In genomic region chr13:36117143-36118014, GRCm38 (mm10) we compare ENCODE assay signal across 8 mouse cellular contexts. TPM values are rescaled to one million over a fixed set of nuclear protein-coding genes. Genes with fewer than 3 reads are reported as not detected.
DNase-seq lines count a peak whose midpoint lies in the region; ATAC-seq and TF ChIP-seq lines count a peak whose summit lies in the region.

Gene Fars2, plus strand, starts transcription at chr13:36117412.
Gene Lyrm4, minus strand, starts transcription at chr13:36117526.

- H3K27me3 ChIP-seq in MEL (ENCODE audit: control insufficient read depth in 1 of 2, insufficient read depth in 2 of 2, low read length in 2 of 2), result no peaks in the 10 kb centered on the region
- H3K27me3 ChIP-seq in cerebellum, adult 2 months (ENCODE audit: control insufficient read depth, insufficient read depth, low read length), result no peaks in the 10 kb centered on the region
- H3K27me3 ChIP-seq in forebrain, postnatal 0 days (ENCODE audit: insufficient read depth, low read length), result no peaks in the 10 kb centered on the region
- H3K27me3 ChIP-seq in lung, embryonic 15.5 days, result no peaks in the 10 kb centered on the region

- WGBS in cerebellum, adult 2 months, result under 1% methylated on average over 75 of the region's 75 CpGs
- WGBS in forebrain, postnatal 0 days, result 1% methylated on average over 73 of the region's 75 CpGs
- under 1% methylated on average over 69 of the region's 75 CpGs for WGBS in lung, embryonic 15.5 days

- TF ChIP-seq EP300 in MEL (IDR thresholded peaks at IDR 0.05; ENCODE audit: low read depth in 1 of 2, low read length in 2 of 2), result no peak

- peaks cover 9 to 20% of the 10 kb centered on the region in 2 experiments for H3K4me1 ChIP-seq in MEL (ENCODE audit: control insufficient read depth in 1 of 2, insufficient read depth in 2 of 2, low read length in 2 of 2)
- H3K4me1 ChIP-seq in cerebellum, adult 2 months (ENCODE audit: control insufficient read depth, insufficient read depth, low read length), result no peaks in the 10 kb centered on the region
- H3K4me1 ChIP-seq in forebrain, postnatal 0 days (ENCODE audit: insufficient read depth), result no peaks in the 10 kb centered on the region
- H3K4me1 ChIP-seq in lung, embryonic 15.5 days, result peaks cover 12% of the 10 kb centered on the region; the same call in 1 of the 2 replicates

- no peak for TF ChIP-seq RAD21 in MEL (IDR thresholded peaks at IDR 0.05; ENCODE audit: low read depth, low read length)

- H3K9me3 ChIP-seq in MEL (replicated peaks; ENCODE audit: insufficient read depth, low read length), result no peaks in the 10 kb centered on the region
- H3K9me3 ChIP-seq in forebrain, postnatal 0 days (ENCODE audit: low read length), result no peaks in the 10 kb centered on the region
- H3K9me3 ChIP-seq in lung, embryonic 15.5 days, result no peaks in the 10 kb centered on the region

- peak within 1 kb of the TSS; percentile 86 to 91 for H3K4me3 ChIP-seq in MEL (ENCODE audit: control insufficient read depth in 1 of 2, insufficient read depth in 1 of 2, low read depth in 2 of 2, low read length in 2 of 2)
- H3K4me3 ChIP-seq in cerebellum, adult 2 months (replicated peaks; ENCODE audit: insufficient read depth, low read depth, low read length), result peak within 1 kb of the TSS; percentile 93
- H3K4me3 ChIP-seq in forebrain, postnatal 0 days (ENCODE audit: low read depth, low read length), result peak within 1 kb of the TSS; percentile 66
- peak within 1 kb of the TSS; percentile 73 for H3K4me3 ChIP-seq in lung, embryonic 15.5 days

- peaks cover 15% of the 10 kb centered on the region for H3K79me2 ChIP-seq in MEL (ENCODE audit: control insufficient read depth, insufficient read depth, low read length, poor library complexity)

- peak; percentile 99 for ATAC-seq in forebrain, postnatal 0 days
- ATAC-seq in lung, embryonic 15.5 days (ENCODE audit: borderline replicate concordance, extremely low read depth, low FRiP score, low TSS enrichment), result peak; percentile 99

- peaks cover 0 to 30% of the 10 kb centered on the region in 2 experiments; a peak in 2 of 4 replicates for H3K36me3 ChIP-seq in MEL (ENCODE audit: control insufficient read depth in 1 of 2, insufficient read depth in 2 of 2, low read length in 2 of 2)
- H3K36me3 ChIP-seq in forebrain, postnatal 0 days (ENCODE audit: insufficient read depth), result no peaks in the 10 kb centered on the region
- no peaks in the 10 kb centered on the region for H3K36me3 ChIP-seq in lung, embryonic 15.5 days

- peak within 1 kb of the TSS; percentile 96 for H3K4me2 ChIP-seq in forebrain, postnatal 0 days (ENCODE audit: low read depth)
- peak within 1 kb of the TSS; percentile 86 for H3K4me2 ChIP-seq in lung, embryonic 15.5 days

- no peak; a peak in 1 of 6 replicates for TF ChIP-seq CTCF in MEL (IDR thresholded peaks at IDR 0.05 in 2 of 3, conservative IDR thresholded peaks at IDR 0.05 in 1 of 3; ENCODE audit: control insufficient read depth in 1 of 3, insufficient read depth in 1 of 3, low read depth in 2 of 3, low read length in 3 of 3, poor library complexity in 1 of 3, severe bottlenecking in 1 of 3)
- no peak for TF ChIP-seq CTCF in cerebellum, adult 2 months (IDR thresholded peaks at IDR 0.05; ENCODE audit: borderline replicate concordance, insufficient read depth, low read depth, low read length)
- TF ChIP-seq CTCF in forebrain, postnatal 0 days (IDR thresholded peaks at IDR 0.05; ENCODE audit: low read depth), result peak; percentile 49

- peak; percentile 64 to 67 for TF ChIP-seq POLR2A in MEL (IDR thresholded peaks at IDR 0.05; ENCODE audit: control insufficient read depth in 1 of 2, insufficient read depth in 1 of 2, low read depth in 1 of 2, low read length in 2 of 2, poor library complexity in 1 of 2)
- 0 out of 2 replicates have a peak, but pooled peaks have one; percentile 50 for TF ChIP-seq POLR2A in cerebellum, adult 2 months (IDR thresholded peaks at IDR 0.05; ENCODE audit: borderline replicate concordance, insufficient read depth, low read length)

- peak; percentile 95 for DNase-seq in MEL (ENCODE audit: low read depth, low spot score)
- peak; percentile 95 to 98 for DNase-seq in cerebellum, adult 2 months
- peak; percentile 97 for DNase-seq in forebrain, postnatal 0 days
- DNase-seq in heart, postnatal 4 days, result peak; percentile 97
- peak; percentile 91 to 96 for DNase-seq in layer of hippocampus, adult 8-10 months (ENCODE audit: low spot score in 2 of 2)
- DNase-seq in ovary, adult 18-20 months (ENCODE audit: low spot score), result peak; percentile 95
- peak; percentile 96 for DNase-seq in thymus, postnatal 0 days (ENCODE audit: low spot score)

- peak within 1 kb of the TSS; percentile 94 for H3K27ac ChIP-seq in MEL (ENCODE audit: control insufficient read depth, low read depth, low read length)
- peak within 1 kb of the TSS; percentile 89 for H3K27ac ChIP-seq in cerebellum, adult 2 months (ENCODE audit: insufficient read depth, low read length)
- peak within 1 kb of the TSS; percentile 95 for H3K27ac ChIP-seq in forebrain, postnatal 0 days (ENCODE audit: low read depth, low read length)
- H3K27ac ChIP-seq in lung, embryonic 15.5 days, result peak within 1 kb of the TSS; percentile 96

- peak within 1 kb of the TSS; percentile 87 for H3K9ac ChIP-seq in MEL (ENCODE audit: control insufficient read depth, low read depth, low read length, poor library complexity, severe bottlenecking)
- peak within 1 kb of the TSS; percentile 59 for H3K9ac ChIP-seq in forebrain, postnatal 0 days
- peak within 1 kb of the TSS; percentile 60 for H3K9ac ChIP-seq in lung, embryonic 15.5 days

TF ChIP-seq in MEL, 35 proteins besides CTCF, POLR2A, EP300 and RAD21:
- TF ChIP-seq CHD2 (IDR thresholded peaks at IDR 0.05; ENCODE audit: low read length) (0 out of 2 replicates have a peak, but pooled peaks have one; percentile 26), GABPA (IDR thresholded peaks at IDR 0.05; ENCODE audit: low read depth, low read length) (no peak), HCFC1 (IDR thresholded peaks at IDR 0.05; ENCODE audit: low read depth, low read length) (peak; percentile 87), TCF12 (IDR thresholded peaks at IDR 0.05; ENCODE audit: low read depth, low read length) (peak; percentile 64), ETS1 (IDR thresholded peaks at IDR 0.05; ENCODE audit: low read depth, low read length) (peak; percentile 37; the same call in 1 of the 2 replicates), MAZ (IDR thresholded peaks at IDR 0.05; ENCODE audit: low read depth, low read length) (no peak), MYC (IDR thresholded peaks at IDR 0.05; ENCODE audit: low read depth, low read length) (peak; percentile 54; the same call in 1 of the 2 replicates), ZNF384 (IDR thresholded peaks at IDR 0.05; ENCODE audit: low read depth, low read length) (peak; percentile 96), MAX (IDR thresholded peaks at IDR 0.05; ENCODE audit: low read length) (peak; percentile 100), E2F4 (IDR thresholded peaks at IDR 0.05; ENCODE audit: borderline replicate concordance, low read depth, low read length) (no peak), ELF1 (IDR thresholded peaks at IDR 0.05; ENCODE audit: low read depth, low read length) (peak; percentile 62), NELFE (IDR thresholded peaks at IDR 0.05; ENCODE audit: low read depth, low read length) (peak; percentile 55), ZMIZ1 (IDR thresholded peaks at IDR 0.05; ENCODE audit: low read depth, low read length) (no peak), SIN3A (IDR thresholded peaks at IDR 0.05; ENCODE audit: low read length) (peak; percentile 85), JUND (IDR thresholded peaks at IDR 0.05; ENCODE audit: low read depth, low read length) (no peak), TBP (IDR thresholded peaks at IDR 0.05; ENCODE audit: low read depth, low read length) (peak; percentile 64), MXI1 (IDR thresholded peaks at IDR 0.05; ENCODE audit: low read depth, low read length) (peak; percentile 89)

RNA-seq across cellular contexts. Expression of gene Fars2, which starts in this region (rescaled TPM):
- 29.4 and 32.6 TPM in 2 replicates for total RNA-seq in MEL (2012; rRNA removed)
- 10 to 100 TPM in 1 of 2 experiments, not detected in 1; 39.2 TPM for polyA plus RNA-seq in MEL (2012; ENCODE audit: insufficient read depth in 1 of 2, insufficient read length in 2 of 2, low read depth in 1 of 2, low replicate concordance in 2 of 2, missing spikeins in 1 of 2)
- 27.1 and 28.4 TPM in 2 replicates for polyA plus RNA-seq in cerebellum, adult 2 months (2012; rRNA removed)
- total RNA-seq in forebrain, postnatal 0 days (2014; rRNA removed), result 29.9 and 33.6 TPM in 2 replicates
- polyA plus RNA-seq in forebrain, postnatal 0 days (2015; fragmentation: Nextera tagmentation; extraction: Ambion mirVana), result 35.5 and 39.4 TPM in 2 replicates
- total RNA-seq in heart, postnatal 4 days (2021), result 10 to 100 TPM; 68.5 to 71.0 TPM
- total RNA-seq in layer of hippocampus, adult 8-10 months (2022), result 10 to 100 TPM; 31.9 to 45.2 (median 36.4) TPM
- polyA plus RNA-seq in lung, embryonic 15.5 days (2015; fragmentation: Nextera tagmentation; extraction: Ambion mirVana), result 37.3 and 39.7 TPM in 2 replicates
- 38.1 and 43.7 TPM in 2 replicates for polyA plus RNA-seq in thymus, postnatal 0 days (2015; fragmentation: Nextera tagmentation; extraction: Ambion mirVana)

RNA-seq across cellular contexts. Expression of gene Lyrm4, which starts in this region (rescaled TPM):
- 19.7 and 22.6 TPM in 2 replicates for total RNA-seq in MEL (2012; rRNA removed)
- polyA plus RNA-seq in MEL (2012; ENCODE audit: insufficient read depth in 1 of 2, insufficient read length in 2 of 2, low read depth in 1 of 2, low replicate concordance in 2 of 2, missing spikeins in 1 of 2), result 10 to 100 TPM in 1 of 2 experiments, not detected in 1; 25.4 TPM
- 12.4 and 13.2 TPM in 2 replicates for polyA plus RNA-seq in cerebellum, adult 2 months (2012; rRNA removed)
- total RNA-seq in forebrain, postnatal 0 days (2014; rRNA removed), result 16.7 and 19.5 TPM in 2 replicates
- polyA plus RNA-seq in forebrain, postnatal 0 days (2015; fragmentation: Nextera tagmentation; extraction: Ambion mirVana), result 58.0 and 66.7 TPM in 2 replicates
- total RNA-seq in heart, postnatal 4 days (2021), result 10 to 100 TPM; 15.9 to 17.9 TPM
- 10 to 100 TPM; 19.2 to 21.0 (median 19.7) TPM for total RNA-seq in layer of hippocampus, adult 8-10 months (2022)
- 22.3 and 25.8 TPM in 2 replicates for polyA plus RNA-seq in lung, embryonic 15.5 days (2015; fragmentation: Nextera tagmentation; extraction: Ambion mirVana)
- 23.5 and 25.1 TPM in 2 replicates for polyA plus RNA-seq in thymus, postnatal 0 days (2015; fragmentation: Nextera tagmentation; extraction: Ambion mirVana)

Comparison
In these comparisons a context has a peak if more than half of its experiments do, and no peak if none do; other contexts are left out.
1. Peak in every context shown above with its lines: DNase-seq, ATAC-seq, H3K4me3 ChIP-seq and H3K27ac ChIP-seq.